Mouse (Mus musculus) urinary bladder, postnatal 14 days (tissue): ENCODE measurements around the gene Rffl.

Experiments used
- DNase-seq: peaks from one replicate; pipeline ENCODE4 v3.0.0; 2021; ENCODE audit warnings: low spot score

The Rffl gene

GRCm38 (mm10) chr11:82871031-82871446, at the start of gene Rffl:
Gene Rffl, minus strand, starts transcription at chr11:82871210.
- peak; percentile 97 for DNase-seq

DNA sequence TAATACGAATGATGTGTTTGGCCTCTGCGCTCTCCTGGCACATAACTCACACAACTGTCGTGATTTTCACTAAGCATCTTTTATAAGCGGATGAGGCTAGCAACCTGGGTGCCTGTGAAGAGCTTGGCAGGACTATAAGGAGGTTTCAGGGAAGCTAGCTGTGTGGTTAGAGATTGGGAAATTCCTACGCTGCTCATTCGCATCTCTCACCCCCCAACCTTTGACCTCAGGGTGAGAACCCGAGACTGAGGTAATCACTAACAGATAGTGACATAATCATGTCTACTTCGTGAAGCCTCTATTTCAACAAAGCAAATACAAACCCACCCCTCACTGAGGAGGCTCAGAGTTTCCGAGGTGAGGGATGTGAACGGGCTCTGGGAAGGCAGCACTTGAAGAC, 49.8 kb upstream of the Rffl start:
- DNase-seq, result no peak

DNA sequence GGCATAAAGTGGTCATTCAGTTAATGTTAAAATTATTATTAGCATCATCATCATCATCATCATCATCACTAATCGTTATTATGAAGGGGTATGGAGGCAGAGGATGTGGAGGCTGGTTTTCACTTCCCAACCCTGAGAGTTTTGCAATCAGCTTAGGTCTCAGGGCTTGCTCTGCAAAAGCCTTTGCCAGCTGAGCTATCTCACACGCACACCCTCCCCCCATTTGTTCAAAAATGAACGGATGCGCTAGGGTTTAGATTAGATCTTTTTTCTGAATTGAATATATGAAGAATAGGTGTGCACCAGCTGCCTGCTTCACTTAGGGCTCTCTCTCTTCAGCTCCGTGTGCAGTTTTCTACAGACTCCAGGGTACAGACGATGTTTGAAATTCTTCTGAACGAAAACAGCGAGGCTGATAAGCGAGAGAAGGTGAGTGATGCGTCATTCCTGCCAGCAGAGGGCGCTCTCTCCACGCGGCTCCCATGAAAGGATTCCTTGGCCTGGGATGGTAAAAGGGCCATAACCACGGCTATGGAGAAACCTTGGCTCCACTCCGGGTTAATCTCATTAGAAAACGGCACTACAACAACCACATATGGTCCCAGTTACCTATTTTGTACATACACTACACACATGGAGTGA, 43.8 kb upstream of the Rffl start:
- DNase-seq, result peak; percentile 80

GRCm38 (mm10) chr11:82910679-82911389, 39.8 kb upstream of the Rffl start:
- no peak for DNase-seq

- no peak for DNase-seq
Observed at GRCm38 (mm10) chr11:82910250-82910649, 39.2 kb upstream of the Rffl start, which contains the start of gene Unc45b. Gene Unc45b, plus strand, starts transcription at chr11:82910550.

- no peak for DNase-seq
Observed at GRCm38 (mm10) chr11:82908608-82908989, 37.6 kb upstream of the Rffl start.

- DNase-seq, result peak; percentile 92
Observed at GRCm38 (mm10) chr11:82907651-82908607, 36.9 kb upstream of the Rffl start, which contains the start of gene Nle1. Gene Nle1, minus strand, starts transcription at chr11:82908411.

DNA sequence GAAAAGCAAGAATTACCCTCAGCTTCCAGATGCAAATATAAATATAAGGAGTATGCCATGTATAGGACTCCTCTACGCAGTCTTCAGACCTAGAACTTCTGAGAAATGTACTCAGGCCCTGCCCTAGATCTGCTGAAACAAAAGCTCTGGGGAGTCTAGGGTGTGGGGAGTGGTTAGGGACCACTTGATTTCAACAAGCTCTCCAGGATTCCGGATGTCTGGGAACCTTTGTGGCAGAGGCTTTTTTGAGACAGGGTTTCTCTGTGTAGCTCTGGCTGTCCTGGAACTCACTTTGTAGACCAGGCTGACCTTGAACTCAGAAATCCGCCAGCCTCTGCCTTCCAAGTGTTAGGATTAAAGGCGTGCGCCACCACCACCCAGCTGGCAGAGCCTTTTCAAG, 34.8 kb upstream of the Rffl start:
- DNase-seq, result no peak

DNA sequence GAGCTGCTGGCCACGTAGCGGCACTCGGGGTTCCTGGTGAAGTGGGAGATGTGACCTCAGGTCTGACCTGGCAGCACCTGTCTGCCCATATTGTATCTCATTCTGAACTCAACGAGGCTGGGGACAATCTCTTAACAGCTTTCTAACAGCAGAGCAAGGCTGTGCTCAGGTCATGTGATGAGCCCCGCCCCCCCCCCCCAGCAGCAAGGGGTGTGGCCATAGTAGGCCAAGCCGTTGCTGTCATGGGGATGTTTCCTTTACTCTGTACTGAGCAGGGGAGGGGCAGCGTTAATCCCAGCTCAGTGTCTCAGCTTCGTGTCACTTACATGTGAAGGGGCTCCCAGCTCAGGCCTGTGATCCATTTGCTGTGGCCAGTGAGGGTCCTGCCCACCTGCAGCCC, 33.9 kb upstream of the Rffl start:
- DNase-seq, result no peak

- DNase-seq, result no peak
Observed at GRCm38 (mm10) chr11:82901606-82902310, 30.7 kb upstream of the Rffl start.

- no peak for DNase-seq
Observed at GRCm38 (mm10) chr11:82899720-82900119, 28.7 kb upstream of the Rffl start.

DNA sequence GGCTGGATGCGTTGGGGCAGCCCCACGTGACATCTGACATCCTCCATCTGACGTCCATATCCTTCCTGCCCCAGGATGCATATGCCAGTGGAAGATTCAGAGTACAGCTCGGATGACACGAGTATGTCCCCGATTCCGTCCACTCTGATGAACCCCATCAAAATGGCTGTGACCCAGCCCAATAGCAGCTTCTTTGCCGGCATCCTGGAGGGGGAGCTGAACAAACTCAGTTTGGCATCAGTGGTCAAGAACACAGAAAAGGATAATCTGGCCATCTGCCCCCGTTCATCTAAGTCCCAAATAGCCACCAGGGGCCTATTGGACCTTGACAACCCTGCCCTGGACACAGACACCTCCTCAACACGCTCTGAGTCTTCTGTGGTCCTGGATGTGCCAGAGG, 26.5 kb upstream of the Rffl start:
- DNase-seq, result no peak

- no peak for DNase-seq
Observed at GRCm38 (mm10) chr11:82891936-82892335, 20.9 kb upstream of the Rffl start, which contains the start of gene Fndc8. Gene Fndc8, plus strand, starts transcription at chr11:82892124.

DNA sequence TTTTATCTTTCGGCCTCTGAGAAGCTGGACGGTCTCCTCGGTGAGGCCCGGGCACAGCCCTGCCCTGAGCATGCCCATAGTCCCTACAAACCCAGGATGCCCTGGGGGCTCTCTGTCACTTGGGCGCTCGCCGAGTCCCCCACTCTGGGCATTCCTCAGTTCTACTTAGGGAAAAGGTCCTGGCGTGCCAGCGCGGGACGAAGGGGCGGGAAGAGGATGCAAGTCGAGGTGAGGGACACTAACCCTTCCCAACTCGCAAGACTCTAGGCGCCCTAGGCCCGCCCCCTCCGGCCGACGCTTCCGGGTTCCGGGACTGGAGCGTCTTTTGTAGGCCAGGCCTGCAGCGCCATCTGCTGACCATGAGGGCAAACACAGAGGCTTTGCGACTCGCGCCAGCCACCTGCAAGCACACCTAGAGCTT, 19.3 kb upstream of the Rffl start, which contains the start of gene Rad51d:
Gene Rad51d (minus strand): TSS at position 273 of the 421 bp plus-strand sequence.
- peak; percentile 96 for DNase-seq

- DNase-seq, result peak; percentile 28
Observed at GRCm38 (mm10) chr11:82889524-82890341, 18.7 kb upstream of the Rffl start.

- DNase-seq, result peak; percentile 26
Observed at GRCm38 (mm10) chr11:82888491-82888946, 17.5 kb upstream of the Rffl start.

- DNase-seq, result no peak
Observed at GRCm38 (mm10) chr11:82886559-82886958, 15.5 kb upstream of the Rffl start.

- DNase-seq, result no peak
Observed at GRCm38 (mm10) chr11:82883180-82883579, 12.2 kb upstream of the Rffl start.

- no peak for DNase-seq
Observed at GRCm38 (mm10) chr11:82877726-82878344, 6.8 kb upstream of the Rffl start.

DNA sequence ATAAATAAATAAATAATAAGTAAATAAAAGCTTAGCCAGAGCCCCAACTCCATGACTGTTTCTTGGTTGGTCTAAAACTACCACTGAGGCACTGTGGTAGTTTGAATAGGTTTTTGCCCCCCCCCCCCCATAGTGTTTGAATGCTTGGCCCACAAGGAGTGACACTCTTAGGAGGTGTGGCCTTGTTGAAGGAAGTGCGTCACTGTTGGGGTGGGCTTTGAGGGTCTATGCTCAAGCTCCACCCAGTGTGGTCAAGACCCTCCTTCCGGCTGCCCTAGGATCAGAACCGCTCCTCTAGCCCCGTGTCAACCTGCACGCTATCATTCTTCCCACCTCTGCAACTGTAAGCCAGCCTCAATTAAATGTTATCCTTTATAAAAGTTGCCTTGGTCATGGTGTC, 4.6 kb upstream of the Rffl start:
- no peak for DNase-seq
